ENCODE assay signal across 23 mouse cellular contexts in the genomic region with DNA sequence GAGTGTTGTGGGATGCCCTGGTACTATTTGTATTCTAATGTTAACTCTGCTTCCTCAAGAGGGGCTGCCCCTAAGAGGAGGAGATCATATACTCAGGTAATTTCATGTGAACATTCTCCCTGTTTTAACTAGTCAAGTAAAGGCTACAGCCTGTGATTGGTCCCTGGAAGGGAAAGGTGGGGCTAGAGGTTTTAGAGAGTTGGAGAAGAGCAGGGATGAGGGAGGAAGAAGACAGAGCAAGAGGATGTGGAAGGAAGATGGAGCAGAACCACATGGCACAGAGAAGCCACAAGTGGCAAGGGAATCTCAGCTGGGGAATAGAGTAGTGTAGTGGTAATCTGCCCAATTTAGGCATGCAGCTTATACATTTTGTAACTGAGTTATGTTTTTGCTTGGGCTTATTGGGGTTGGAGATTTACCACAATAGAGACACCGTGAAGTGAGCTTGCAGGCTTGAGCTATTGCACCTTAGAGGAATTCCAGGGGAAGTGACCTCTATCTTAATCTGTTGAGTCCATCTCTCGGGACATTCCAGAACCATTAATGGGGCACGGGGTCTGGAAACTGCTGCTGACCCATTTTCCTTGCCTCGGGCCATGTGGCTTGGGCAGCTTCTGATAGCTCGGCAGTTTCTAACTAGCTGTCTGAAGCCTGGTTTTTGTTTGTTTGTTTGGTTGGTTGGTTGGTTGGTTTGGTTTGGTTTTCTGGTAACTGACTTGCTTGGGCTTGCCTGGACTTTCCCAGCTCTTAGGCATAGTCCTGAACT. TPM values are rescaled to one million over a fixed set of nuclear protein-coding genes. Genes with fewer than 3 reads are reported as not detected.
DNase-seq lines count a peak whose midpoint lies in the region; ATAC-seq lines count a peak whose summit lies in the region.
"Had no signal": no experiment of that assay in that cellular context is flagged by ENCODE, and none has a peak within 500 bp of the region (broad histone marks: within the 10 kb centered on the region; RNA-seq: fewer than 3 reads in every experiment).

No protein-coding gene starts in this region.

- H3K9ac ChIP-seq in kidney, embryonic 15.5 days, result no peak overlapping the region
- H3K9ac ChIP-seq in midbrain, embryonic 11.5 days (ENCODE audit: low read length), result no peak overlapping the region
- H3K9ac ChIP-seq in midbrain, embryonic 13.5 days (replicated peaks), result no peak overlapping the region
- H3K9ac ChIP-seq: forebrain, embryonic 13.5 days; hindbrain, embryonic 13.5 days had no signal

- no peak overlapping the region for H3K4me2 ChIP-seq in kidney, embryonic 15.5 days
- H3K4me2 ChIP-seq in midbrain, embryonic 11.5 days, result no peak overlapping the region
- no peak overlapping the region for H3K4me2 ChIP-seq in midbrain, embryonic 13.5 days (replicated peaks)
- H3K4me2 ChIP-seq: forebrain, embryonic 13.5 days; heart, embryonic 11.5 days; hindbrain, embryonic 13.5 days had no signal

- H3K4me1 ChIP-seq in kidney, embryonic 15.5 days, result peaks cover 17% of the 10 kb centered on the region
- peaks cover 5% of the 10 kb centered on the region for H3K4me1 ChIP-seq in midbrain, embryonic 11.5 days (ENCODE audit: control insufficient read depth, insufficient read depth, low read length)
- H3K4me1 ChIP-seq in midbrain, embryonic 13.5 days (replicated peaks), result peaks cover 8% of the 10 kb centered on the region

- no peak overlapping the region for H3K27ac ChIP-seq in kidney, embryonic 15.5 days
- no peak overlapping the region for H3K27ac ChIP-seq in midbrain, embryonic 11.5 days (ENCODE audit: low read depth, low read length)
- H3K27ac ChIP-seq in midbrain, embryonic 13.5 days, result no peak overlapping the region
- H3K27ac ChIP-seq: forebrain, embryonic 10.5 days; forebrain, embryonic 13.5 days; hindbrain, embryonic 10.5 days; hindbrain, embryonic 13.5 days had no signal

- H3K4me3 ChIP-seq in kidney, embryonic 15.5 days (replicated peaks), result no peak overlapping the region
- no peak overlapping the region for H3K4me3 ChIP-seq in midbrain, embryonic 11.5 days (ENCODE audit: low read depth, low read length)
- H3K4me3 ChIP-seq in midbrain, embryonic 13.5 days (replicated peaks), result no peak overlapping the region
- H3K4me3 ChIP-seq: forebrain, embryonic 10.5 days; forebrain, embryonic 13.5 days; hindbrain, embryonic 10.5 days; hindbrain, embryonic 13.5 days had no signal

- H3K9me3 ChIP-seq in kidney, embryonic 15.5 days (replicated peaks), result no peaks in the 10 kb centered on the region
- H3K9me3 ChIP-seq in midbrain, embryonic 11.5 days (ENCODE audit: control insufficient read depth, low read length), result no peaks in the 10 kb centered on the region
- H3K9me3 ChIP-seq in midbrain, embryonic 13.5 days, result no peaks in the 10 kb centered on the region
- H3K9me3 ChIP-seq: forebrain, embryonic 10.5 days; forebrain, embryonic 13.5 days; hindbrain, embryonic 10.5 days; hindbrain, embryonic 13.5 days had no signal

- DNase-seq in kidney, adult 11 months, result peak; percentile 37
- DNase-seq in kidney, adult 9 months, result peak; percentile 33
- no peak for DNase-seq in kidney, adult 18-20 months
- peak; percentile 65 for DNase-seq in midbrain, embryonic 11.5 days (ENCODE audit: low spot score, missing footprints)
- DNase-seq in cerebellum, postnatal 36 days, result no peak
- DNase-seq: adrenal gland, adult 8-10 months; adrenal gland, postnatal 25 days; cerebellum, adult 11-12 months; cerebellum, adult 8-10 months; cerebellum, postnatal 10 days; gastrocnemius, postnatal 10 days; gastrocnemius, postnatal 36 days; heart, postnatal 36 days had no signal

- WGBS in kidney, embryonic 15.5 days, result 72% methylated on average over 5 of the region's 5 CpGs
- 87% methylated on average over 5 of the region's 5 CpGs for WGBS in midbrain, embryonic 11.5 days
- WGBS in midbrain, embryonic 13.5 days, result 91% methylated on average over 5 of the region's 5 CpGs

- no peak for ATAC-seq in kidney, embryonic 15.5 days (replicated peaks; ENCODE audit: low FRiP score)
- ATAC-seq in midbrain, embryonic 11.5 days (ENCODE audit: low FRiP score), result no peak
- no peak for ATAC-seq in midbrain, embryonic 13.5 days
- ATAC-seq: activated CD4-positive, CD25-positive, alpha-beta regulatory T cell, adult 4 months; forebrain, embryonic 13.5 days; forebrain, embryonic 16.5 days; hindbrain, embryonic 16.5 days had no signal

- no peaks in the 10 kb centered on the region for H3K27me3 ChIP-seq in kidney, embryonic 15.5 days
- H3K27me3 ChIP-seq in midbrain, embryonic 11.5 days (ENCODE audit: control insufficient read depth, insufficient read depth, low read length), result no peaks in the 10 kb centered on the region
- H3K27me3 ChIP-seq in midbrain, embryonic 13.5 days, result peaks cover 4% of the 10 kb centered on the region; the same call in 1 of the 2 replicates

- no peaks in the 10 kb centered on the region for H3K36me3 ChIP-seq in kidney, embryonic 15.5 days
- H3K36me3 ChIP-seq in midbrain, embryonic 11.5 days (ENCODE audit: control insufficient read depth, insufficient read depth, low read length), result no peaks in the 10 kb centered on the region
- no peaks in the 10 kb centered on the region for H3K36me3 ChIP-seq in midbrain, embryonic 13.5 days
- H3K36me3 ChIP-seq: forebrain, embryonic 10.5 days; hindbrain, embryonic 10.5 days; hindbrain, embryonic 13.5 days had no signal

RNA-seq across cellular contexts. Expression of gene Galm, which starts 2.1 kb away (rescaled TPM):
- polyA plus RNA-seq in kidney, embryonic 15.5 days (2015; fragmentation: Nextera tagmentation; extraction: Ambion mirVana), result 18.2 and 20.8 TPM in 2 replicates
- 7.1 and 7.6 TPM in 2 replicates for polyA plus RNA-seq in midbrain, embryonic 11.5 days (2014; fragmentation: Nextera tagmentation; extraction: Ambion mirVana)
- 2.5 and 2.6 TPM in 2 replicates for polyA plus RNA-seq in midbrain, embryonic 13.5 days (2015; fragmentation: Nextera tagmentation; extraction: Ambion mirVana)

Comparison
In these comparisons a context has a peak if more than half of its experiments do, and no peak if none do; other contexts are left out.
1. DNase-seq: peak in kidney, adult 11 months (single experiment), kidney, adult 9 months (single experiment) and midbrain, embryonic 11.5 days (single experiment); none in kidney, adult 18-20 months (single experiment) and cerebellum, postnatal 36 days (0 of 2).